In the genomic region with DNA sequence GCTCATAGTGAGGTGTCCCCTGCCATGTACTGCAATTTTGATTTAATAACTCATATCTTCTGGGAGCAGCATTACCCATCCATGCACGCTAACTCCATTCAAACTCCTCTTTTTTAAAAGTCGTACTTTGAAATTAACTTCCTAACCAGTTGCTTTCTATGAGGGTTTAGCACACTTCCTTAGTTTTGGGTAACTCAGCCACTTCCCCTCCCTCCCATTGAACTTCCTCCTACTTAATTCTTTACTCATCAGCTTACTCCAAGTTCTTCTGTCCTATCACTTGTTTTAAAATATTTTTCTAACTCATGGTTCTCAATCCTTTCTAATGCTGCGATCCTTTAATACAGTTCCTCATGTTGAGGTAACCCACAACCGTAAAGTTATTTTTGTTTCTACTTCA, we compare ENCODE assay signal across 38 mouse cellular contexts. TPM values are rescaled to one million over a fixed set of nuclear protein-coding genes. Genes with fewer than 3 reads are reported as not detected.
"Had no signal": no experiment of that assay in that cellular context is flagged by ENCODE, and none has a peak within 500 bp of the region (broad histone marks: within the 10 kb centered on the region; RNA-seq: fewer than 3 reads in every experiment).

No protein-coding gene starts in this region.

- DNase-seq: gastrocnemius, adult 2 months; gastrocnemius, postnatal 10 days; gastrocnemius, postnatal 25 days; heart, adult 11 months; heart, adult 2 months; heart, postnatal 14 days; heart, postnatal 36 days; kidney, adult 11 months; kidney, adult 2 months; kidney, adult 9 months; kidney, postnatal 14 days; kidney, postnatal 36 days; layer of hippocampus, adult 9-11 months; left cerebral cortex, postnatal 4 days had no signal

- H3K36me3 ChIP-seq: heart, embryonic 13.5 days; heart, embryonic 15.5 days; hindbrain, embryonic 10.5 days; hindbrain, embryonic 12.5 days; hindbrain, embryonic 15.5 days; kidney, embryonic 15.5 days; limb, embryonic 13.5 days; limb, embryonic 15.5 days; liver, embryonic 12.5 days had no signal

- H3K4me3 ChIP-seq: gastrocnemius, adult 2 months; heart, adult 2 months; heart, embryonic 13.5 days; heart, embryonic 15.5 days; hindbrain, embryonic 10.5 days; hindbrain, embryonic 12.5 days; hindbrain, embryonic 15.5 days; kidney, embryonic 15.5 days; left cerebral cortex, adult 2 months; limb, embryonic 13.5 days; limb, embryonic 15.5 days; liver, embryonic 12.5 days had no signal

- H3K4me2 ChIP-seq: heart, embryonic 11.5 days; heart, embryonic 13.5 days; heart, embryonic 15.5 days; hindbrain, embryonic 12.5 days; hindbrain, embryonic 15.5 days; kidney, embryonic 15.5 days; limb, embryonic 13.5 days; limb, embryonic 15.5 days; liver, embryonic 12.5 days had no signal

- H3K27me3 ChIP-seq: heart, embryonic 13.5 days; heart, embryonic 15.5 days; hindbrain, embryonic 12.5 days; hindbrain, embryonic 15.5 days; kidney, embryonic 15.5 days; limb, embryonic 13.5 days; limb, embryonic 15.5 days; liver, embryonic 12.5 days had no signal

- H3K9ac ChIP-seq: heart, embryonic 13.5 days; heart, embryonic 15.5 days; hindbrain, embryonic 12.5 days; hindbrain, embryonic 15.5 days; kidney, embryonic 15.5 days; limb, embryonic 13.5 days; limb, embryonic 15.5 days; liver, embryonic 12.5 days; liver, embryonic 14.5 days had no signal

- H3K9me3 ChIP-seq: heart, embryonic 13.5 days; heart, embryonic 15.5 days; hindbrain, embryonic 10.5 days; hindbrain, embryonic 12.5 days; hindbrain, embryonic 15.5 days; kidney, embryonic 15.5 days; limb, embryonic 13.5 days; limb, embryonic 15.5 days; liver, embryonic 12.5 days had no signal

- ATAC-seq: hindbrain, postnatal 0 days; intestine, embryonic 16.5 days; liver, embryonic 12.5 days had no signal

- H3K4me1 ChIP-seq: heart, embryonic 13.5 days; heart, embryonic 15.5 days; hindbrain, embryonic 10.5 days; hindbrain, embryonic 12.5 days; hindbrain, embryonic 15.5 days; kidney, embryonic 15.5 days; limb, embryonic 13.5 days; limb, embryonic 15.5 days; liver, embryonic 12.5 days had no signal

- H3K27ac ChIP-seq: gastrocnemius, adult 2 months; heart, adult 2 months; heart, embryonic 13.5 days; heart, embryonic 15.5 days; hindbrain, embryonic 10.5 days; hindbrain, embryonic 12.5 days; hindbrain, embryonic 15.5 days; hindbrain, postnatal 0 days; kidney, embryonic 15.5 days; kidney, postnatal 0 days; left cerebral cortex, adult 2 months; limb, embryonic 13.5 days; limb, embryonic 15.5 days; liver, embryonic 12.5 days; liver, embryonic 14.5 days had no signal

RNA-seq across cellular contexts. Expression of a gene that starts 23.7 kb away (rescaled TPM):
- total RNA-seq: gastrocnemius, adult 2 months; gastrocnemius, postnatal 10 days; gastrocnemius, postnatal 25 days; gastrocnemius, postnatal 4 days; heart, adult 2 months; heart, postnatal 14 days; heart, postnatal 36 days; hindbrain, postnatal 0 days; layer of hippocampus, adult 18-20 months; layer of hippocampus, adult 8-10 months; layer of hippocampus, postnatal 25 days; left cerebral cortex, postnatal 10 days; liver, adult 2 months had no signal
- polyA plus RNA-seq: heart, adult 2 months; heart, embryonic 11.5 days; heart, embryonic 13.5 days; heart, embryonic 15.5 days; heart, postnatal 0 days; hindbrain, embryonic 10.5 days; hindbrain, embryonic 12.5 days; hindbrain, embryonic 15.5 days; kidney, adult 2 months; kidney, embryonic 15.5 days; kidney, postnatal 0 days; limb, embryonic 11.5 days; limb, embryonic 15.5 days; liver, adult 2 months; liver, embryonic 12.5 days; liver, embryonic 14.5 days had no signal

RNA-seq across cellular contexts. Expression of a gene that starts 50.8 kb away (rescaled TPM):
- total RNA-seq: gastrocnemius, adult 2 months; gastrocnemius, postnatal 10 days; gastrocnemius, postnatal 25 days; gastrocnemius, postnatal 4 days; heart, adult 2 months; heart, postnatal 14 days; heart, postnatal 36 days; hindbrain, postnatal 0 days; layer of hippocampus, adult 18-20 months; layer of hippocampus, adult 8-10 months; layer of hippocampus, postnatal 25 days; left cerebral cortex, adult 2 months; left cerebral cortex, postnatal 10 days; left cerebral cortex, postnatal 25 days; left cerebral cortex, postnatal 4 days; liver, adult 2 months had no signal
- polyA plus RNA-seq: heart, adult 2 months; heart, embryonic 11.5 days; heart, embryonic 13.5 days; heart, embryonic 15.5 days; heart, postnatal 0 days; hindbrain, embryonic 12.5 days; hindbrain, postnatal 0 days; kidney, adult 2 months; kidney, embryonic 15.5 days; kidney, postnatal 0 days; limb, embryonic 11.5 days; limb, embryonic 13.5 days; limb, embryonic 15.5 days; liver, adult 2 months; liver, embryonic 12.5 days; liver, embryonic 14.5 days had no signal
